Mouse (Mus musculus) frontal cortex, postnatal 25 days (tissue): Measurements from ENCODE around the gene Zbtb3.

Experiments
- DNase-seq, 2 experiments: peaks; one replicate each; pipeline ENCODE4 v3.0.0; 2022; ENCODE audit warnings: low spot score in 2 of 2

Zbtb3 gene

GRCm38 (mm10) chr19:8802130-8802821, at the start of gene Zbtb3:
Zbtb3 (plus strand) TSS chr19:8802555.
- peak; percentile 87 to 91 for DNase-seq

GRCm38 (mm10) chr19:8755652-8756051, 46.7 kb upstream of the Zbtb3 start:
- DNase-seq = no peak

DNA sequence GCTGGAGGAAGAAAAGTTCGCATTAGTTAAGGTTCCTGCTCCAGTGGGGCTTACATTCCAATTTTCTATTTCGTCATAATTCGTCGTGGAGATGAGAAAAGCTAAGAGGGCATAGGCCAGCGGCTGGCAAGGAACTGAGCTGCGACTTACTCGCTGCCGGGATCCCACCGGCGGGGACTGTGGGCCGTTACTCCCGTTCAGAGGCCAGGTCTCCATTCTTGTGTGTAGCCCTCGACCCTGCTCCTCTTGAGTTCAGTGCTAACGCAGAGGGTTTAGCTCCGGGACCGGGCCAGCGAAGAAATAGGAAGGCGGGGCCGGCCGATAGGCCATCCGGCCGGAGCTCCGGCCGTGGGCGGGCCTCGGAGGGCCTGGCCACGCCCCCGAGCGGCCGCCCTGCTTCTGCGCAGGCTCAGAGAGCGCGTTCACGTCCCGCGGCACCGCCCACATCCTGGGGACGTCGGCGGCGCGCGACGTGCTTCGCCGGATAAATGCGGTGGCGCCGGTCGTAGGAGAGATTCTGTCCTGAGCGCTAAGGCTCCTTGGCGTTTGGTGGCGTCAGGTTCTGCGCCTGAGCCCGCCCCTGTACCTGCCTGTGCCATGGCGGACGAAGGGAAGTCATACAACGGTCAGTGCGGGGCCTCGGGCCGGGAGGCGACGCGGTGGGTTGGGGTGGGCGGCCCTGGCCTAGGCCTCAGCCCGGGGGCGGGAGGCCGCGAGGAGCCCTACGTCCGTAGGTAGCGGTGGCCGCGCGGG, 45.5 kb upstream of the Zbtb3 start, which contains the start of gene Nxf1:
Nxf1 (plus strand) TSS at position 439 of the 753 bp plus-strand sequence.
- DNase-seq = peak; percentile 81 to 85

DNA sequence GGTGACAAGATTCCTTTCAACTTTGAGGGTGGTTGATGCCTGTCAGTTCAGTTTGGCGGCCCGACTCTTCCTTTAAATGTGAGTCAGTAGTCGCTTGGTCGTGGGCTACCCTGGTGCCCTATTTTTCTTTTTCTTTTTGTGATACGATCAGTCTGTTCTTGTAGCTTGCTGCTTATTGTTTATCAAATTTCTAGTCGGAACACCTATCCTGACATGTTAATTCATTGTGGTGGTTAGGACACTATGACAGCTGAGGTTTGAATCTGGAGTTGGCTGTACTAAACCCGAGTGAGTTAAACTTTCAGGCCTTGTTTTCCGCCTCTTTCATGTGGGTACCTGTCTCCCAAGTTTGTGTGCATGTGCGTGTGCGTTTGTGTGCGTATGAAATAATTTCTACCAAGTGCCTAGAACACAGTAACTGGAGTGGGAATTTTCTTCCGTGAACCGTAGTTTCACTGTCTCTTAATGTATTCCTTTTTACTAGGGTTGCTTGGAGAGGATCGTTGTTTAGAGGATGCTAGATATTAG, 44.8 kb upstream of the Zbtb3 start:
- DNase-seq = no peak

DNA sequence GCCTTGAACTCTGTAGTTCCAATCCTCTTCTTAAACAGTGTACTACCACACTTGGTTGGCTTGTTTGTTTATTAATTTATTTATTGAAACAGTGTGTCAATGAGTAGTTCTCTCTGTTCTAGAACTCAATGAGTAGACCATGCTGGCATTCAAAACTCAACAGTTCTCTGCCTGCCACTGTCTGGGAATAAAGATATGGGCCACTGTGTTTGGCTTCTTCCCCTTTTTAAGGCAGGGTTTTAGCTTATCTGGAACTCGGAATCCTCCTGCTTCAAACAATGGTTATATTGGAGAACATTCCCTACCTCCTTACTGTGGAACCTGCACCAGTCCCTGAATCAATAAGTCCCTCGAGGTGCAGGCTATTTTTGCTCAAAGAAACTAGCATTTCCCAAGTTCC, 43.5 kb upstream of the Zbtb3 start:
- no peak for DNase-seq

DNA sequence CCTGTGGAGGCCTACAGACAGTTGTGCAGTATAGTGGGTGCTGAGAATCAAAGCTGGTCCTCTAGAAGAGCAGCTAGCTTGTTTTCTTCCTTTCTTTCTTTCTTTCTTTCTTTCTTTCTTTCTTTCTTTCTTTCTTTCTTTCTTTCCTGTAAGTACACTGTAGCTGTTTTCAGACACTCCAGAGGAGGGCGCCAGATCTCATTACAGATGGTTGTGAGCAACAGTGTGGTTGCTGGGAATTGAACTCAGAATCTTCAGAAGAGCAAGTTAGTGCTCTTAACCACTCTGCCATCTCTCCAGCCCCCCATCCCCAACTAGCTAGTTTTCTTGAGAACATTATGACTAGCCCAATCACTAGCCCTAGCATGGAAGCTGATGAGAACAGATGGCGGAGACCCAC, 41.6 kb upstream of the Zbtb3 start:
- DNase-seq = no peak

GRCm38 (mm10) chr19:8763276-8763675, 39.1 kb upstream of the Zbtb3 start:
- DNase-seq = no peak

GRCm38 (mm10) chr19:8765562-8765961, 36.8 kb upstream of the Zbtb3 start:
- no peak for DNase-seq

- peak; percentile 59 to 73 for DNase-seq
Measured at GRCm38 (mm10) chr19:8770567-8771270, 31.6 kb upstream of the Zbtb3 start, which contains the start of gene Tmem223. Tmem223 (plus strand) TSS chr19:8770996.

DNA sequence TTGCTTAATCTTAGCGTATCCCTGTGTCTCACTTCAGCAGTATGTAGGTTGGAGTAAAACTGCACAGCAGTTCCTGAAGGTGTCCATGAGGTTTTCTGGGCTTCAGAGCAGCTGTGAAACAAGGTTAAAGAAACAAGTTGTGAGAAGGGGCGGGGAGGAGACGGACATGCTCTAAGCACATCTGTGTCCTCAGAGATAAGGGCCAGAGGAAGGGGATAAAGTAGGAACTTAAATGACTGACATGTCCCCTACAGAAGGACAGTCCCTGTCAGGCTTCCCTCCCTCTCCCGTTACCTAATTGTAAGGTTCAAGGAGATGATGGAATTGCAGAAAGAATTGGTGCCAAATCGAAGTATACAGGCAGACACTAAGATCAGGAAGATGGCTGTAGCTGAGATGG, 29.4 kb upstream of the Zbtb3 start:
- DNase-seq = no peak

DNA sequence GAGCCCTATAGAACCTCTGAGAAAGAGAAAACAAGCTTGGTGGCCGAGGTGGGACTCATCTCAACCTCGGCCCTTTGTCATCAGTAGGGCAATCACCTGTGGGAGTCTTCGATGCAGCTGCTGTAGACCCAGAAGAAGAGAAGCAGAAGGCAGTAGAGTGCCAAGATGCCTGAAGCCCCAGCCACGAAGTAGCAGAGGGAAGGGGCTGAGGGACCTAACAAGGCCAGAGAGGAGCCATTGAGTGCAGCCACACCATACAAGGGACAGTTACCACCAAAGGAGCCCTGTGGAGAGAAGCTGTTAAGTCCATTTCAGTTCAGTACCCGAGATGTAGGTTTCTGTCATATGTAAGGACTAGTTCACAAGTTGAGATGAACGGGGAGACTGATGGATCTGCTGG, 28.9 kb upstream of the Zbtb3 start:
- DNase-seq = no peak

- DNase-seq = peak; percentile 95 to 96
Measured at GRCm38 (mm10) chr19:8774086-8774835, 28.1 kb upstream of the Zbtb3 start, which contains the start of gene Tmem179b. Tmem179b (minus strand) TSS chr19:8774467.

DNA sequence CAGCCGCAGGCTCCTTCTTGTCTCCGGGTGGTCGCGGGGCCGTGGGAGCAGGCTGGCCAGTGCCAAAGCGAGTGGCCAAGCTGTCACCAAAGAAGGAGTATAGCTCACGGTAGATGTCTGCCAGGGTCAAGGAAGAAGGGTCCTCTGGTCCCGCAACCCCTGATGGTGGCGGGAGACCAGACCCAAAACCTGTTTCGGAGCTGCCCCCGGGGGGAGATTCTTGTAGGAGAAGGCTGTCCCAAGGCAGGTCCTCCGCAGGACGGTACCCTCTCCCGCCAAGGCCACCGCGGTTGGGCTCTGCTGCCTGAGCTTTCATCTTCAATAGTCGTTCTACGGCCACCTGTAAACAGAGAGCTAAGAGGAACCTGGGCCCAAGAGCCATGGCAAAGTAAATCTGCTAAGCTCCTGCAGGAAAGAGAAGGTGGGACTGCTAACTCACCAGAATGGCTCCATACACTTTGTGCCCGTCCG, 27.4 kb upstream of the Zbtb3 start:
- DNase-seq = no peak

DNA sequence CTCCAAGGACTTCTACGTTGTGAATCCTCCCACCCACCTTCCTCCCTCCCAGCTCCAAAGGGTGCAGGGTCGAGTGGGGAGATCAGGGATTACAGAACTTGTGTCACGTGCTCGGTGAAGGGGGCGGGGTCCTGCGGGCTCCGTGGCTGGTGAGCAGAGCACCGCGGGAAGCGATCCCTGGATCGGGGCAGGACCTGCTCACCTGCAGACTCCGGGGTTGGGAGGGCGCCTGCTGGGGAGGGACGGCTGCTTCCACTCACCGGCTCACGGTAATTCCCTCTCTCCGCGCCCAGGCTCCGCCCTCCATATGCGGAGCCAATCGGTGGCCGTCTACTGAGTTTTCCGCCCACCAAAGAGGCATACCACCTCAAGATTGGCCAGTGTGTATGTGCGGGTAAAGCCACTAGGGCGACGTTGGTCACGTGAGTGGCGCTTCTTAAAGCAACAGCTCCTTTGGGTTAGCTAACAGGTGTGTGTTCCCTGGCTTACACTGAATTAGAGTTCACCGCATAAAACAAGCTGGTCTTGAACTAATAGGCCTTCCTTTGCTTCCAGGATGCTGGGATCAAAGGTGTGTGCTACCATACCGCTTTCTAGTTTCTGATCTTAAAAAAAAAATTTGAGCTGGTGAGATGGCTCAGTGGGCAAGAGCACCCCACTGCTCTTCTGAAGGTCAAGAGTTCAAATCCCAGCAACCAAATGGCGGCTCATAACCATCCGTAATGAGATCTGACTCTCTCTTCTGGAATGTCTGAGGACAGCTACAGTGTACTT, 16.2 kb upstream of the Zbtb3 start, which contains the start of gene Taf6l:
Taf6l (minus strand) TSS at position 410 of the 774 bp plus-strand sequence.
- peak; percentile 84 for DNase-seq

GRCm38 (mm10) chr19:8788521-8788920, 13.8 kb upstream of the Zbtb3 start:
- no peak for DNase-seq

DNA sequence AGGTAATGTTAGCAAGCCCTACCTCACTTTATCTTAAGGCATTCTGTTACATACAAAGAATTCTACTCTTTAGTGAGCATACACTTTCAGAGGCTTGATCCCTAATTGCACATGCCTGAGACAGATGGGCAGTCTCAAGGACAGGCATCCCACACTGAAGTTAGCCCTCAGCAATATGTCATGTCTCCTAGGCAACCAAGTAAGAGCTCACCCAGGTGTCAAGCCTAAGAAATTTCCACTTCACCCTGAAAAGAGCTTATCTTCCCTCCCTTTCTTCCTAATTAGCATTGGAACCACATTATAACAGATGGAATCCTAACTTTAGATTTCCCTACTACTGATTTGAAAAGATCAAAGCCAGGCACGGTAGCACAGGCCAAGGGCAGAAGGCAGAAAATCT, 13.2 kb upstream of the Zbtb3 start:
- no peak for DNase-seq

- no peak for DNase-seq
Measured at GRCm38 (mm10) chr19:8790171-8790570, 12.2 kb upstream of the Zbtb3 start.

DNA sequence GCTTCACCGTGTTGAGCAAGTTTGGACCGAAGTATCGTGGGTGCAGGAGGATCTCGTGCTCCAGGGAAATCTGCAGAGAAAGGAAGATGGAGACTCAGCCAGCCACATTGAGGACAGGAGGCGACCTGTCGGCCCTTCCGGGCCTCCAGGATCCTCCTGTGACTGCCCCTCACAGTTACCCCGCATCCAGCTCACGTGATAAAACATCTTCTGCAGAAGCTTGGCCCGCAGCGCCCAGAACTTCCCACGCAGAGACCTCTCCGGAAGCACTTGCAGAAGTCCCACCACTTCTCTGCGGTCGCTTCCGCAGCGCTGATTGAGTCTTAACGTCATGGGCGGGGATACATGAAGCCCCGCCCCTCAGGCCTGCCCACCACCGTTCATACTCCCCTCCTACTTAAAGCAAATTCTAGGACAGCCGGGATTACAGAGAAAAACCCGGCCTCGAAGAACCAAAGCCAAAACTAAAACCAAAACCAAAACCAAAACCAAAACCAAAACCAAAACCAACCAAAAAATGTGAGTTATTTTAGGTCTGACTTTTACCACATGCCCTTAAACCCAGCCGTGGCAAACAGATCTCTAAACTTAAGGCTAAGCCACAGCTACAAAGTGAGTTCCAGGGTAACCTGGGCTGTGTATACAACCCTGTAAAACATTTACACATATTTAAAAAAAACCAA, 4.0 kb upstream of the Zbtb3 start, which contains the start of gene Polr2g:
Polr2g (minus strand) TSS at position 314 of the 683 bp plus-strand sequence.
- peak; percentile 77 for DNase-seq

- no peak for DNase-seq
Measured at GRCm38 (mm10) chr19:8798947-8799315, 3.4 kb upstream of the Zbtb3 start.
